Mouse (Mus musculus) midbrain, postnatal 0 days (tissue): Measurements from ENCODE around the gene Nkx1-2. TPM values are rescaled to one million over a fixed set of nuclear protein-coding genes. Genes with fewer than 3 reads are reported as not detected.
A peak's percentile ranks its signal among the peaks of the same experiment; 100 is the strongest.

Source experiments
- ATAC-seq: fragments of 200-750 bp; cut with Nextera tagmentation; 2 replicates; pipeline ENCODE4 v1.8.0; 2017; ENCODE audit warnings: moderate number of reproducible peaks, mild to moderate bottlenecking, moderate TSS enrichment, moderate library complexity; ENCODE audit not compliant: low FRiP score
- DNase-seq: peaks from one replicate; pipeline ENCODE4 v3.0.0-alpha.2; 2015; ENCODE audit warnings: low spot score
- H3K27ac ChIP-seq: fragments of 300-500 bp; sonication (generic); 2 replicates; pipeline ENCODE4 v1.5.1; 2014; ENCODE audit warnings: low read depth, mild to moderate bottlenecking, low read length, mixed read lengths
- H3K27me3 ChIP-seq: fragments of 300-500 bp; sonication (generic); 2 replicates; pipeline ENCODE4 v1.6.1; 2014; ENCODE audit warnings: low read length, control low read depth, mixed read lengths; ENCODE audit not compliant: insufficient read depth
- H3K36me3 ChIP-seq: fragments of 300-500 bp; sonication (generic); 2 replicates; pipeline ENCODE4 v1.6.1; 2014; ENCODE audit warnings: low read length, control low read depth, mixed read lengths; ENCODE audit not compliant: insufficient read depth
- H3K4me1 ChIP-seq: fragments of 300-500 bp; sonication (generic); 2 replicates; pipeline ENCODE4 v1.6.1; 2014; ENCODE audit warnings: mild to moderate bottlenecking, control low read depth, antibody characterized with exemption, low read length, mixed read lengths; ENCODE audit not compliant: insufficient read depth
- H3K4me2 ChIP-seq: fragments of 300-500 bp; sonication (generic); 2 replicates; pipeline ENCODE4 v1.6.1; 2014; ENCODE audit warnings: low read depth, mild to moderate bottlenecking, low read length, mixed read lengths; ENCODE audit not compliant: poor library complexity, severe bottlenecking
- H3K4me3 ChIP-seq: fragments of 300-500 bp; sonication (generic); 2 replicates; pipeline ENCODE4 v1.5.1; 2014; ENCODE audit warnings: low read depth, mild to moderate bottlenecking, low read length, moderate library complexity
- H3K9ac ChIP-seq: fragments of 300-500 bp; sonication (generic); replicated peaks from 2 replicates; pipeline ENCODE4 v1.6.1; 2014; ENCODE audit warnings: mild to moderate bottlenecking, low read length, moderate library complexity, mixed read lengths; ENCODE audit not compliant: poor library complexity, severe bottlenecking
- H3K9me3 ChIP-seq: fragments of 300-500 bp; sonication (generic); 2 replicates; pipeline ENCODE4 v1.6.1; 2016; ENCODE audit warnings: low read length, control low read depth
- CTCF ChIP-seq: IDR thresholded peaks from 2 replicates; pipeline ENCODE4 v1.5.1; 2016; ENCODE audit warnings: antibody characterized with exemption, mild to moderate bottlenecking
- WGBS: fragments of 180-500 bp; shearing (Covaris S2); extraction: QIAGEN DNeasy Blood & Tissue Kit; methylation state at CpG from one replicate; pipeline ENCODE4 v1.1.7; 2014; 5-methylcytosine and 5-hydroxymethylcytosine counted together
- polyA plus RNA-seq: library from polyadenylated mRNA; unstranded; fragments of >200 nt; fragmentation: Nextera tagmentation; extraction: Ambion mirVana; gene quantifications from 2 replicates; pipeline ENCODE4 v1.2.1, GENCODE M21; 2015
- total RNA-seq: library from RNA; depleted of rRNA; stranded (reverse); fragments of >200 nt; gene quantifications from 2 replicates; pipeline ENCODE4 v1.2.3, GENCODE M21; 2014; rRNA removed

Nkx1-2 gene
- total and polyA plus RNA-seq, 2 experiments from 2014 or later, result 0.10 to 0.60 TPM

GRCm38 (mm10) chr7:132555911-132556310 lies 43.5 kb downstream of the Nkx1-2 start:
- ATAC-seq, result no peak
- H3K27me3 ChIP-seq, result no peaks in the 10 kb centered on the region
- H3K9me3 ChIP-seq, result no peaks in the 10 kb centered on the region
- no peak overlapping the region for H3K4me3 ChIP-seq
- no peak overlapping the region for H3K4me2 ChIP-seq
- WGBS, result 47% methylated on average over 4 of the region's 4 CpGs
- no peaks in the 10 kb centered on the region for H3K4me1 ChIP-seq
- H3K9ac ChIP-seq, result no peak overlapping the region
- no peak for TF ChIP-seq CTCF
- no peak overlapping the region for H3K27ac ChIP-seq
- H3K36me3 ChIP-seq, result peaks cover 30% of the 10 kb centered on the region
- no peak for DNase-seq

GRCm38 (mm10) chr7:132554091-132554490 lies 45.3 kb downstream of the Nkx1-2 start:
- no peaks in the 10 kb centered on the region for H3K4me1 ChIP-seq
- H3K36me3 ChIP-seq, result peaks cover 18% of the 10 kb centered on the region
- H3K9me3 ChIP-seq, result no peaks in the 10 kb centered on the region
- no peak for DNase-seq
- no peak for ATAC-seq
- H3K27ac ChIP-seq, result no peak overlapping the region
- no peak overlapping the region for H3K9ac ChIP-seq
- no peak for TF ChIP-seq CTCF
- WGBS, result 54% methylated on average over 2 of the region's 2 CpGs
- H3K4me2 ChIP-seq, result no peak overlapping the region
- no peaks in the 10 kb centered on the region for H3K27me3 ChIP-seq
- H3K4me3 ChIP-seq, result no peak overlapping the region

- H3K27ac ChIP-seq, result no peak overlapping the region
- DNase-seq, result peak; percentile 96
- ATAC-seq, result peak; percentile 92
- no peaks in the 10 kb centered on the region for H3K27me3 ChIP-seq
- H3K36me3 ChIP-seq, result peaks cover under 1% of the 10 kb centered on the region; the same call in 1 of the 2 replicates
- H3K4me2 ChIP-seq, result peak overlapping the region; percentile 66
- TF ChIP-seq CTCF, result peak; percentile 93
- H3K4me3 ChIP-seq, result peak overlapping the region; percentile 38
- H3K4me1 ChIP-seq, result no peaks in the 10 kb centered on the region
- H3K9me3 ChIP-seq, result no peaks in the 10 kb centered on the region
- 2% methylated on average over 27 of the region's 27 CpGs for WGBS
- H3K9ac ChIP-seq, result no peak overlapping the region
Measured at GRCm38 (mm10) chr7:132551351-132552126, 47.9 kb downstream of the Nkx1-2 start.

GRCm38 (mm10) chr7:132547126-132547525 lies 52.3 kb downstream of the Nkx1-2 start:
- no peak for ATAC-seq
- no peaks in the 10 kb centered on the region for H3K9me3 ChIP-seq

More at GRCm38 (mm10) chr7:132547126-132547525, 52.3 kb downstream of the Nkx1-2 start:
- no peaks in the 10 kb centered on the region for H3K4me1 ChIP-seq
- no peak overlapping the region for H3K27ac ChIP-seq
- no peak overlapping the region for H3K9ac ChIP-seq
- H3K4me2 ChIP-seq, result no peak overlapping the region
- H3K36me3 ChIP-seq, result no peaks in the 10 kb centered on the region
- H3K27me3 ChIP-seq, result no peaks in the 10 kb centered on the region
- no peak overlapping the region for H3K4me3 ChIP-seq
- TF ChIP-seq CTCF, result no peak
- 84% methylated on average over 3 of the region's 3 CpGs for WGBS
- DNase-seq, result no peak

Other genes starting within 250 kb of the Nkx1-2 start
- 97.4 and 103 TPM in 2 replicates for gene Oat, start 23.2 kb downstream of the Nkx1-2 start, total RNA-seq
- gene Oat, start 23.2 kb downstream of the Nkx1-2 start, polyA plus RNA-seq, result 103 and 106 TPM in 2 replicates
- gene Lhpp, start 11.0 kb upstream of the Nkx1-2 start, total RNA-seq, result 36.2 and 49.8 TPM in 2 replicates
- 59.2 and 65.1 TPM in 2 replicates for gene Lhpp, start 11.0 kb upstream of the Nkx1-2 start, polyA plus RNA-seq
- gene Fam53b, start 214.2 kb upstream of the Nkx1-2 start, total RNA-seq, result 8.0 and 17.3 TPM in 2 replicates
- gene Fam53b, start 214.2 kb upstream of the Nkx1-2 start, polyA plus RNA-seq, result 7.3 and 9.4 TPM in 2 replicates